25 mouse cellular contexts compared by ENCODE assay signal in the genomic region with DNA sequence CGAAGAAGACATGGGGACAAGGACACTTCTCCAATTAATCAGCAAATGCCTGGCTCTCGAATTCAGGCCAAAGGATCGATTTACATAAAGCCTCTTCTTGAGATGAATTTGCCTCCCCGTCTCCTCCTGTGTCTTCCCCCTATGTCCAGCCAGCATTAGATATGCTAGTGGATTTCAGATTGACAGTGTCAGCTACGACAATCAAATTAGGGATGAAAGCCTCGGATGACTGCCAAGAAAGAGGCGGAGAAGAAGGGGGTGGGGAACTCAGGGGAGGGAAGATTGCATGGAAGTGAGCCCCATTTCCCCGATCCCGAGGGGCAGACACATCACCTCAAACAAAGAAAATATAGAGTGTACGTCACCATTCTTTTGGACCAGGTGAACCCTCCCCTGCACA.
DNase-seq lines count a peak whose midpoint lies in the region; ATAC-seq and TF ChIP-seq lines count a peak whose summit lies in the region.
"Had no signal": no experiment of that assay in that cellular context is flagged by ENCODE, and none has a peak within 500 bp of the region (broad histone marks: within the 10 kb centered on the region; RNA-seq: fewer than 3 reads in every experiment).

No protein-coding gene starts in this region.

- TF ChIP-seq EP300 in CH12.LX (IDR thresholded peaks at IDR 0.05; ENCODE audit: low read length): no peak

- H3K36me3 ChIP-seq in hindbrain, embryonic 10.5 days: no peaks in the 10 kb centered on the region
- no peaks in the 10 kb centered on the region for H3K36me3 ChIP-seq in hindbrain, embryonic 13.5 days
- H3K36me3 ChIP-seq in midbrain, embryonic 13.5 days: no peaks in the 10 kb centered on the region
- no peaks in the 10 kb centered on the region for H3K36me3 ChIP-seq in midbrain, embryonic 15.5 days (replicated peaks)
- no peaks in the 10 kb centered on the region for H3K36me3 ChIP-seq in CH12.LX (replicated peaks in 1 of 2; ENCODE audit: control insufficient read depth in 1 of 2, insufficient read depth in 1 of 2, low read length in 1 of 2)
- H3K36me3 ChIP-seq: forebrain, embryonic 10.5 days; heart, embryonic 12.5 days; heart, embryonic 15.5 days; hindbrain, embryonic 15.5 days had no signal

- H3K4me2 ChIP-seq in hindbrain, embryonic 13.5 days: no peak overlapping the region
- H3K4me2 ChIP-seq in midbrain, embryonic 13.5 days (replicated peaks): no peak overlapping the region
- H3K4me2 ChIP-seq in midbrain, embryonic 15.5 days: no peak overlapping the region
- H3K4me2 ChIP-seq in CH12.LX (ENCODE audit: insufficient read depth, low read depth, poor library complexity, severe bottlenecking): peak overlapping the region; percentile 48
- H3K4me2 ChIP-seq: forebrain, embryonic 13.5 days; heart, embryonic 12.5 days; heart, embryonic 15.5 days; hindbrain, embryonic 15.5 days had no signal

- H3K27me3 ChIP-seq in hindbrain, embryonic 10.5 days (ENCODE audit: insufficient read depth, poor library complexity, severe bottlenecking): peaks cover 57% of the 10 kb centered on the region
- H3K27me3 ChIP-seq in hindbrain, embryonic 13.5 days: peaks cover 27% of the 10 kb centered on the region; the same call in 1 of the 2 replicates
- H3K27me3 ChIP-seq in midbrain, embryonic 13.5 days: peaks cover 80% of the 10 kb centered on the region
- peaks cover 27% of the 10 kb centered on the region; the same call in 1 of the 2 replicates for H3K27me3 ChIP-seq in midbrain, embryonic 15.5 days (replicated peaks)
- no peaks in the 10 kb centered on the region for H3K27me3 ChIP-seq in CH12.LX (replicated peaks)
- H3K27me3 ChIP-seq: heart, embryonic 12.5 days; heart, embryonic 15.5 days had no signal

- no peak for ATAC-seq in hindbrain, embryonic 13.5 days (ENCODE audit: low FRiP score)
- peak; percentile 49; the same call in 1 of the 2 replicates for ATAC-seq in midbrain, embryonic 13.5 days
- no peak for ATAC-seq in midbrain, embryonic 15.5 days (replicated peaks)
- ATAC-seq: activated CD4-positive, CD25-positive, alpha-beta regulatory T cell, adult 4 months; forebrain, embryonic 13.5 days; inflammation-experienced regulatory T-cells, adult 6 months; intestine, embryonic 16.5 days had no signal

- no peak for TF ChIP-seq POLR2A in CH12.LX (IDR thresholded peaks at IDR 0.05; ENCODE audit: low read depth, low read length)
- TF ChIP-seq POLR2A in brain, embryonic 14.5 days (IDR thresholded peaks at IDR 0.05; ENCODE audit: borderline replicate concordance, extremely low read depth, insufficient read depth, insufficient read length, poor library complexity, severe bottlenecking): no peak

- DNase-seq in hindbrain, embryonic 10.5 days (ENCODE audit: low spot score): no peak
- DNase-seq in CH12.LX (ENCODE audit: extremely low read depth): no peak
- DNase-seq in brain, embryonic 14.5 days (ENCODE audit: low read depth): peak; percentile 47
- no peak for DNase-seq in kidney, postnatal 25 days
- DNase-seq: adrenal gland, adult 8-10 months; adrenal gland, postnatal 25 days; B cell, adult 2 months; cerebellum, adult 18-20 months; cerebellum, adult 9-10 months; cerebellum, postnatal 14 days; gastrocnemius, postnatal 25 days; heart, adult 18-20 months; heart, postnatal 10 days; heart, postnatal 4 days had no signal

- in situ Hi-C loops in CH12.LX (cut with MboI; ENCODE audit: low pct_ligation_motif_present, low pct_unique_long_range_greater_than_20kb, low sequenced_read_pairs): no loop called here

- peak overlapping the region; percentile 47 for H3K27ac ChIP-seq in hindbrain, embryonic 10.5 days
- no peak overlapping the region for H3K27ac ChIP-seq in hindbrain, embryonic 13.5 days
- H3K27ac ChIP-seq in midbrain, embryonic 13.5 days: no peak overlapping the region
- H3K27ac ChIP-seq in midbrain, embryonic 15.5 days: no peak overlapping the region
- H3K27ac ChIP-seq in CH12.LX (ENCODE audit: insufficient read depth, low read depth): no peak overlapping the region
- H3K27ac ChIP-seq: forebrain, embryonic 10.5 days; forebrain, embryonic 13.5 days; heart, embryonic 15.5 days; hindbrain, embryonic 15.5 days had no signal

- no peak for TF ChIP-seq CTCF in CH12.LX (conservative IDR thresholded peaks at IDR 0.05 in 1 of 2, IDR thresholded peaks at IDR 0.05 in 1 of 2; ENCODE audit: low read depth in 2 of 2, low read length in 2 of 2)
- no peak for TF ChIP-seq CTCF in brain, embryonic 14.5 days (IDR thresholded peaks at IDR 0.05; ENCODE audit: borderline replicate concordance, extremely low read depth, insufficient read depth, insufficient read length)

- no peaks in the 10 kb centered on the region for H3K79me2 ChIP-seq in CH12.LX (replicated peaks; ENCODE audit: control insufficient read depth, extremely low read depth, insufficient read depth, poor library complexity, severe bottlenecking)

- dilution Hi-C loops in CH12.LX (cut with MboI; ENCODE audit: extremely low pct_ligation_motif_present, extremely low pct_unique_long_range_greater_than_20kb, low sequenced_read_pairs): no loop called here

- no peak overlapping the region for H3K4me3 ChIP-seq in hindbrain, embryonic 10.5 days
- no peak overlapping the region for H3K4me3 ChIP-seq in hindbrain, embryonic 13.5 days
- H3K4me3 ChIP-seq in midbrain, embryonic 13.5 days (replicated peaks): no peak overlapping the region
- H3K4me3 ChIP-seq in midbrain, embryonic 15.5 days: no peak overlapping the region
- peak overlapping the region in 1 of 3 experiments; percentile 27 for H3K4me3 ChIP-seq in CH12.LX (replicated peaks in 1 of 3; ENCODE audit: low read depth in 2 of 3, low read length in 2 of 3, poor library complexity in 1 of 3)
- H3K4me3 ChIP-seq: forebrain, embryonic 10.5 days; forebrain, embryonic 13.5 days; heart, embryonic 12.5 days; heart, embryonic 15.5 days; hindbrain, embryonic 15.5 days had no signal

- 56% methylated on average over 10 of the region's 10 CpGs for WGBS in hindbrain, embryonic 10.5 days
- WGBS in hindbrain, embryonic 13.5 days: 47% methylated on average over 10 of the region's 10 CpGs
- WGBS in midbrain, embryonic 13.5 days: 26% methylated on average over 10 of the region's 10 CpGs
- WGBS in midbrain, embryonic 15.5 days: 24% methylated on average over 10 of the region's 10 CpGs

- TF ChIP-seq RAD21 in CH12.LX (IDR thresholded peaks at IDR 0.05; ENCODE audit: low read depth, low read length): no peak

- peaks cover 57% of the 10 kb centered on the region for H3K4me1 ChIP-seq in hindbrain, embryonic 10.5 days (replicated peaks)
- H3K4me1 ChIP-seq in hindbrain, embryonic 13.5 days (replicated peaks): peaks cover 22% of the 10 kb centered on the region
- H3K4me1 ChIP-seq in midbrain, embryonic 13.5 days (replicated peaks): peaks cover 18% of the 10 kb centered on the region
- peaks cover 12% of the 10 kb centered on the region; the same call in 1 of the 2 replicates for H3K4me1 ChIP-seq in midbrain, embryonic 15.5 days
- peaks cover 6 to 33% of the 10 kb centered on the region in 2 experiments; a peak in 3 of 4 replicates for H3K4me1 ChIP-seq in CH12.LX (ENCODE audit: control insufficient read depth in 1 of 2, insufficient read depth in 2 of 2)
- H3K4me1 ChIP-seq: heart, embryonic 12.5 days; heart, embryonic 15.5 days had no signal

- no peak overlapping the region for H3K9ac ChIP-seq in hindbrain, embryonic 13.5 days
- no peak overlapping the region for H3K9ac ChIP-seq in midbrain, embryonic 13.5 days (replicated peaks)
- no peak overlapping the region for H3K9ac ChIP-seq in midbrain, embryonic 15.5 days
- H3K9ac ChIP-seq in CH12.LX (ENCODE audit: insufficient read depth, low read depth): peak overlapping the region; percentile 2; the same call in 1 of the 2 replicates
- H3K9ac ChIP-seq: forebrain, embryonic 13.5 days; heart, embryonic 12.5 days; heart, embryonic 15.5 days; hindbrain, embryonic 15.5 days had no signal

- H3K9me3 ChIP-seq in hindbrain, embryonic 10.5 days: no peaks in the 10 kb centered on the region
- no peaks in the 10 kb centered on the region for H3K9me3 ChIP-seq in hindbrain, embryonic 13.5 days
- no peaks in the 10 kb centered on the region for H3K9me3 ChIP-seq in midbrain, embryonic 13.5 days
- no peaks in the 10 kb centered on the region for H3K9me3 ChIP-seq in midbrain, embryonic 15.5 days
- no peaks in the 10 kb centered on the region for H3K9me3 ChIP-seq in CH12.LX (replicated peaks; ENCODE audit: low read length)
- H3K9me3 ChIP-seq: forebrain, embryonic 10.5 days; forebrain, embryonic 13.5 days; heart, embryonic 12.5 days; heart, embryonic 15.5 days; hindbrain, embryonic 15.5 days had no signal

TF ChIP-seq in CH12.LX, 34 proteins besides CTCF, POLR2A, EP300 and RAD21:
- TF ChIP-seq HCFC1 (IDR thresholded peaks at IDR 0.05; ENCODE audit: low read depth, low read length) (no peak), JUN (IDR thresholded peaks at IDR 0.05; ENCODE audit: insufficient read depth, low read depth, low read length) (no peak), CHD1 (IDR thresholded peaks at IDR 0.05; ENCODE audit: low read depth, low read length) (no peak), MAZ (IDR thresholded peaks at IDR 0.05; ENCODE audit: low read depth, low read length) (no peak), ZKSCAN1 (IDR thresholded peaks at IDR 0.05; ENCODE audit: borderline replicate concordance, low read depth, low read length) (no peak), ZMIZ1 (IDR thresholded peaks at IDR 0.05; ENCODE audit: low read depth, low read length) (no peak), MAFK (IDR thresholded peaks at IDR 0.05; ENCODE audit: insufficient replicate concordance, low read length) (no peak), USF1 (IDR thresholded peaks at IDR 0.05; ENCODE audit: low read depth, low read length) (no peak), ZNF384 (IDR thresholded peaks at IDR 0.05; ENCODE audit: low read depth, low read length) (no peak), NELFE (IDR thresholded peaks at IDR 0.05; ENCODE audit: low read depth, low read length) (no peak), TCF12 (IDR thresholded peaks at IDR 0.05; ENCODE audit: low read depth, low read length) (no peak), JUND (conservative IDR thresholded peaks at IDR 0.05; ENCODE audit: low read depth, low read length) (no peak)
TF ChIP-seq in CH12.LX: peak in this region for 0.
